Mouse (Mus musculus) liver, embryonic 11.5 days (tissue): ENCODE results near the gene Acaa1a. TPM values are rescaled to one million over a fixed set of nuclear protein-coding genes. Genes with fewer than 3 reads are reported as not detected.

ENCODE experiments used
- ATAC-seq: fragments of 200-750 bp; cut with Nextera tagmentation; replicated peaks from 2 replicates; pipeline ENCODE4 v1.8.0; 2017; ENCODE audit warnings: moderate number of reproducible peaks, mild to moderate bottlenecking, moderate TSS enrichment, moderate library complexity; ENCODE audit not compliant: low FRiP score
- DNase-seq: peaks from one replicate; pipeline ENCODE4 v3.0.0-alpha.2; 2017; ENCODE audit warnings: low spot score
- H3K27ac ChIP-seq: fragments of 300-500 bp; sonication (generic); 2 replicates; pipeline ENCODE4 v1.5.1; 2014; ENCODE audit warnings: mild to moderate bottlenecking, low read depth, low read length, control low read depth
- H3K27me3 ChIP-seq: fragments of 300-500 bp; sonication (generic); replicated peaks from 2 replicates; pipeline ENCODE4 v1.6.1; 2014; ENCODE audit warnings: low read length, mixed read lengths; ENCODE audit not compliant: control insufficient read depth, insufficient read depth
- H3K36me3 ChIP-seq: fragments of 300-500 bp; sonication (generic); 2 replicates; pipeline ENCODE4 v1.6.1; 2014; ENCODE audit warnings: mild to moderate bottlenecking, low read length, moderate library complexity, mixed read lengths; ENCODE audit not compliant: control insufficient read depth, insufficient read depth
- H3K4me1 ChIP-seq: fragments of 300-500 bp; sonication (generic); replicated peaks from 2 replicates; pipeline ENCODE4 v1.6.1; 2014; ENCODE audit warnings: low read length, mixed read lengths; ENCODE audit not compliant: control insufficient read depth, insufficient read depth
- H3K4me2 ChIP-seq: fragments of 300-500 bp; sonication (generic); 2 replicates; pipeline ENCODE4 v1.6.1; 2014; ENCODE audit warnings: mild to moderate bottlenecking, control low read depth, moderate library complexity
- H3K4me3 ChIP-seq: fragments of 300-500 bp; sonication (generic); 2 replicates; pipeline ENCODE4 v1.5.1; 2014; ENCODE audit warnings: low read depth, low read length, control low read depth
- H3K9ac ChIP-seq: fragments of 300-500 bp; sonication (generic); 2 replicates; pipeline ENCODE4 v1.6.1; 2014; ENCODE audit warnings: low read depth, low read length, control low read depth
- H3K9me3 ChIP-seq: fragments of 300-500 bp; sonication (generic); 2 replicates; pipeline ENCODE4 v1.6.1; 2016; ENCODE audit warnings: low read length, inconsistent platforms, mixed read lengths; ENCODE audit not compliant: control insufficient read depth
- WGBS: fragments of 180-500 bp; shearing (Covaris S2); extraction: QIAGEN DNeasy Blood & Tissue Kit; methylation state at CpG from one replicate; pipeline ENCODE4 v1.1.7; 2014; 5-methylcytosine and 5-hydroxymethylcytosine counted together
- polyA plus RNA-seq: library from polyadenylated mRNA; unstranded; fragments of >200 nt; fragmentation: Nextera tagmentation; extraction: Ambion mirVana; gene quantifications from 2 replicates; pipeline ENCODE4 v1.2.1, GENCODE M21; 2014

Acaa1a gene
- polyA plus RNA-seq, 1 experiment from 2014 or later, result 61.2 TPM

DNA sequence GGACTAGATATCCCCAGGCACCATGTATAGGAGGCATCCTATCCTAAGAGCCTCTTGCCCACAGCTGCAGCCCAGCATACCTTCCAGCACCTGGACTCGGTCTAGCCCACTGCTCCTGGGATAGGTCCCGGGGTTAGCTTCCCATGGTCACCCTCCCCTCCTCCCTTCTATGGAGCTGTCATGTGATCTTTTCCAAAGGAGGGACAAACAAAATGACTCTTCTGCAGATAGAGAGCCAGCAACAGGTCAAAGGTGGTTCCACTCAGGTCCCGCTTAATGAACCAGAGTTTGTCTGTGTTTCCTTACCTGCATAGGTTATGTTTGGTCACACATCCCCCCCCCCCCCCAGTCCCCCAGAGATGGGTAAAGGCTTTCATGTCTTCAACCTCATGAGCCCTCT is 11.1 kb downstream of the Acaa1a start:
- DNase-seq (no peak), ATAC-seq (no peak)
- H3K4me2 ChIP-seq, result no peak overlapping the region
- H3K27me3 ChIP-seq, result no peaks in the 10 kb centered on the region
- no peak overlapping the region for H3K4me3 ChIP-seq
- H3K27ac ChIP-seq, result no peak overlapping the region
- peaks cover 10% of the 10 kb centered on the region for H3K36me3 ChIP-seq
- 78% methylated on average over 3 of the region's 3 CpGs for WGBS
- no peaks in the 10 kb centered on the region for H3K4me1 ChIP-seq
- H3K9me3 ChIP-seq, result no peaks in the 10 kb centered on the region
- H3K9ac ChIP-seq, result no peak overlapping the region

GRCm38 (mm10) chr9:119350947-119351705 is 11.7 kb downstream of the Acaa1a start:
- 88% methylated on average over 10 of the region's 10 CpGs for WGBS
- Histone ChIP-seq H3K36me3 (peaks cover 8% of the 10 kb centered on the region; the same call in 1 of the 2 replicates), H3K27ac (no peak overlapping the region), H3K4me1 (no peaks in the 10 kb centered on the region), H3K9me3 (no peaks in the 10 kb centered on the region), H3K4me3 (no peak overlapping the region), H3K4me2 (no peak overlapping the region), H3K27me3 (no peaks in the 10 kb centered on the region), H3K9ac (no peak overlapping the region)
- ATAC-seq, result no peak; the same call in 1 of the 2 replicates
- no peak for DNase-seq

GRCm38 (mm10) chr9:119352060-119352459 is 12.6 kb downstream of the Acaa1a start:
- ATAC-seq (peak; percentile 83), DNase-seq (peak; percentile 77)
- Histone ChIP-seq H3K4me2 (no peak overlapping the region), H3K9me3 (no peaks in the 10 kb centered on the region), H3K4me3 (no peak overlapping the region), H3K9ac (no peak overlapping the region), H3K4me1 (no peaks in the 10 kb centered on the region), H3K27me3 (no peaks in the 10 kb centered on the region), H3K36me3 (peaks cover 6% of the 10 kb centered on the region; the same call in 1 of the 2 replicates), H3K27ac (no peak overlapping the region)
- 20% methylated on average over 4 of the region's 4 CpGs for WGBS

GRCm38 (mm10) chr9:119353926-119354325 is 14.4 kb downstream of the Acaa1a start:
- Histone ChIP-seq H3K4me1 (no peaks in the 10 kb centered on the region; the same call in 1 of the 2 replicates), H3K4me2 (no peak overlapping the region), H3K9ac (no peak overlapping the region), H3K4me3 (no peak overlapping the region), H3K27me3 (no peaks in the 10 kb centered on the region), H3K9me3 (no peaks in the 10 kb centered on the region), H3K36me3 (peaks cover 4% of the 10 kb centered on the region; the same call in 1 of the 2 replicates), H3K27ac (no peak overlapping the region)
- DNase-seq, result no peak
- ATAC-seq, result no peak
- WGBS, result 69% methylated on average over 6 of the region's 6 CpGs

DNA sequence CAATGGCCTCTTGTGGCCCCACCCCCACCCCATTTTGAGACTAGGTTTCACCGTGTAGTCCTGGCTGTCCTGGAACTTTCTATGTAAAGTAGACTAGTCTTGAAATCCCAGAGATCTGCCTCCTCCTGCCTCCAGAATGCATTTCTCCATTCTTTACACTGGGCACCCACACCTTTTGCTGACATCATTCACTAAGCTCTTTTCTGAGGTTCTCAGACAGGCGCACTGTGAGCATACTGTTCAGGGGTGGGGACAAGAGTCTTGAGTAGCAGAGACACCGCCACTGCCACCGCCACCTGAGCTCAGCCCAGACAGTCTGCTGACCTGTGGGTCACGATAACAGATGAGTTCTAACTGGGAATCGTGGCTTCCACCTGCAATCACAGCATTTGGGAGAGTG is 16.5 kb downstream of the Acaa1a start:
- DNase-seq, result no peak
- Histone ChIP-seq H3K4me3 (no peak overlapping the region), H3K27me3 (no peaks in the 10 kb centered on the region), H3K9me3 (no peaks in the 10 kb centered on the region), H3K4me2 (no peak overlapping the region), H3K4me1 (no peaks in the 10 kb centered on the region; the same call in 1 of the 2 replicates), H3K27ac (no peak overlapping the region), H3K9ac (no peak overlapping the region), H3K36me3 (peaks cover 2% of the 10 kb centered on the region; the same call in 1 of the 2 replicates)
- ATAC-seq, result no peak
- WGBS, result 75% methylated on average over 6 of the region's 6 CpGs

DNA sequence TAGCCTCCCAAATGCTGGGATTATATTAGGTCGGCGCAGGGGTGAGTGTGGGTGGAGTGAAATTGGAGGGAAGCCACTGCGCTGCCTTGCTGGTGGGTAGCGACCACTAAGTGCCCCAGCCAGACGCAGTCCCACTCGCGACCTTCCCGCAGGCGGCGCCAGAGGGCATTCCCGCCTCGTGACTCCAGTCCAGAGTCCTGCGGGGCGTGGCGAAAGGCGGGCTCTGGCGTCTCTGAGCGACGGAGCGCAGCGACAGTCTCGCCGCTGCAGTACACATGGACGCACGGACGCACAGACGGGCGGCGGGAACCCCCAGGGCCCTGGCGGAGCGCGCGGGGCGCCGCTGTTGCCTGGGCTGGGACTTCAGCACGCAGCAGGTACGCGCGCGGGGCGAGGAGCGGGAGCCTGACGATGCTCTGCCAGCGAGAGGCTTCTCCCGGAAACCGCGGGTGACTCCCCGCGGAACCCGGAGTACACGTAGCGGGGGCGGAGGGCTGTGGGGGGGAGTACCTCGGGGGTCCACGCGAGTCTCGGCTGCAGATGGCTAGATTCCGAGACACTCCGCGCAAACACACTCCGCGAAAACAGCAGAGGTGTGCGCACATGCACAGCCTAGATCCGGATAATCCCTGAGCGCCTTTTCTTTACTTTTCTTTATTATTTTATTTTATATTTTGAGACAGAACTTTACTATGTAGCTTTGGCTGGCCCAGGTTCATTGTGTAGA is 18.0 kb downstream of the Acaa1a start, which contains the start of gene Xylb:
TSS of gene Xylb (plus strand) at position 51 of the 727 bp plus-strand sequence.
- ATAC-seq (peak; percentile 89), DNase-seq (peak; percentile 82)
- peak within 1 kb of the TSS; percentile 72 for H3K4me3 ChIP-seq
- H3K4me2 ChIP-seq, result peak within 1 kb of the TSS; percentile 88
- no peaks in the 10 kb centered on the region; the same call in 1 of the 2 replicates for H3K4me1 ChIP-seq
- 0 out of 2 replicates have a peak within 1 kb of the TSS, but pooled peaks have one; percentile 35 for H3K27ac ChIP-seq
- H3K36me3 ChIP-seq, result no peaks in the 10 kb centered on the region
- peak within 1 kb of the TSS; percentile 83 for H3K9ac ChIP-seq
- H3K9me3 ChIP-seq, result no peaks in the 10 kb centered on the region
- H3K27me3 ChIP-seq, result no peaks in the 10 kb centered on the region
- 2% methylated on average over 65 of the region's 65 CpGs for WGBS

GRCm38 (mm10) chr9:119358058-119358429 is 18.6 kb downstream of the Acaa1a start:
- H3K27ac ChIP-seq, result no peak overlapping the region
- ATAC-seq, result no peak
- no peaks in the 10 kb centered on the region for H3K9me3 ChIP-seq
- H3K27me3 ChIP-seq, result no peaks in the 10 kb centered on the region
- no peak for DNase-seq
- H3K4me2 ChIP-seq, result peak overlapping the region; percentile 88
- peak overlapping the region; percentile 83 for H3K9ac ChIP-seq
- peak overlapping the region; percentile 72 for H3K4me3 ChIP-seq
- H3K4me1 ChIP-seq, result no peaks in the 10 kb centered on the region; the same call in 1 of the 2 replicates
- no peaks in the 10 kb centered on the region for H3K36me3 ChIP-seq
- WGBS, result 46% methylated on average over 9 of the region's 9 CpGs

- no peaks in the 10 kb centered on the region for H3K9me3 ChIP-seq
- no peak overlapping the region for H3K27ac ChIP-seq
- no peak overlapping the region for H3K4me2 ChIP-seq
- H3K9ac ChIP-seq, result no peak overlapping the region
- 86% methylated on average over 5 of the region's 5 CpGs for WGBS
- H3K27me3 ChIP-seq, result no peaks in the 10 kb centered on the region
- no peaks in the 10 kb centered on the region; the same call in 1 of the 2 replicates for H3K4me1 ChIP-seq
- ATAC-seq (no peak), DNase-seq (no peak)
- no peak overlapping the region for H3K4me3 ChIP-seq
- H3K36me3 ChIP-seq, result no peaks in the 10 kb centered on the region
Observed at GRCm38 (mm10) chr9:119361416-119361815, 21.9 kb downstream of the Acaa1a start.
